Mouse (Mus musculus): ENCODE data around the gene Tubgcp2. TPM values are rescaled to one million over a fixed set of nuclear protein-coding genes. Genes with fewer than 3 reads are reported as not detected.

The Tubgcp2 gene
- polyA plus RNA-seq, 1 experiment = 70.3 TPM

DNA sequence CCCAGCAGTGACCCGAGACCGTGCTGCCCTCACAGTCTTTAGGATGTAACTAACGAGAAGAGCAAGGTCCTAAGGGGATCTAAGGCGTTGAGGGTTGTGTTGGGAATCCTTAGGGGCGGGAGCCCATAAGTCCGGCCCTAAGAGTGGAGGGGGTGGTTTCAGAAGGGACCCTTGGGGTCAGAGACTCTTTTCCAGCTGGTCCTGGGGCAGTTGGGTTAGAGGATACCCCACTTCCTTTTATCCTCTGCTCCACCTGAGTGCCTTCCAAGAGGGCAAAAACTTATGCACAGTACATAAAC lies 25.3 kb upstream of the Tubgcp2 start:
- no peak for TF ChIP-seq POLR2A (IDR thresholded peaks at IDR 0.05; ENCODE audit: borderline replicate concordance, extremely low read depth, insufficient read depth, insufficient read length, poor library complexity, severe bottlenecking)
- TF ChIP-seq CTCF (IDR thresholded peaks at IDR 0.05; ENCODE audit: borderline replicate concordance, extremely low read depth, insufficient read depth, insufficient read length) = no peak
- no peak for DNase-seq (ENCODE audit: low read depth)

DNA sequence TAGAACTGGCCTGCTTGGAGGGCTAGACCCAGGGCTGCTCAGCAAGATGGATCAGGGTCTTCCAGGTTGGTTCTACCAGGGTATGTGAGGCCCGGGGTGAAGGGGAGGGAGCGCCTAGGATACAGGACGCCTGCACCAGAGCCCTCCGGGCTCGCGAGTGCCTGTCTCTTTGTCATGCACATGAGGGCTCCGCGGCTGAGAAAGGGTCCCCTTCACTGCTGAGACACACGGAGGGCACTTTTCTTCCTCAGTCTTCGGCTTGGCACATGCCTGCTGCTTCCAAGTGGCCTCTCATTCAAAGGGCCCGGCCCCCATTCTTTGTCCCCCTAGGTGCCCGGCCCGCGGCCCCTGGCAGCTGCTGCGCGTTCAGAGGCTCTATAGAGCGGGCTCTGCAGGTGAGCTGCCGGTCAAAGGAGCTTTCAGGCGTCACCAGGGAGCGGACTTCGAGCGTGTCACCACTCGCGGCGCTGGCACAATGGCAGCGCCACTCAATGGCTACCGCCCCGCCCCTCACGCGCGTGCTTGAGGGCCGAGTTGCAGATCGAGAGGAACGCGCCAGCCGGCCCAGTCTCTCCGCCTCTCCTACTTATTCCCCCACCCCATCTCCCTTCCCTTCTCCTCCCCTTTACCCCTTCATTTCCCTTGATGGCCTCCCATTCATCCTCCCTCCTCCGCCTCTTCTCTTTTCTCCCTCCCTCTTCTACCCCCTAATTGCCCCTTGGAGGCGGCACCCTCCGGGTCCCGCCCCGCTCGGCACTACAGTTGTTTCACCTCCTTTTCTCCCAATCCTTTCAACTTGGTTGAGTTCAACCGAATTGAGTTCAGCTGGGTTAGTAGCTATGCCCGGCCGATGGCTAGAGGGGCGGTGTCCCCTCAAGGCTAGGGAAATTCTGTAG lies 24.7 kb upstream of the Tubgcp2 start:
- no peak for TF ChIP-seq CTCF (IDR thresholded peaks at IDR 0.05; ENCODE audit: borderline replicate concordance, extremely low read depth, insufficient read depth, insufficient read length)
- no peak for TF ChIP-seq POLR2A (IDR thresholded peaks at IDR 0.05; ENCODE audit: borderline replicate concordance, extremely low read depth, insufficient read depth, insufficient read length, poor library complexity, severe bottlenecking)
- peak; percentile 95 for DNase-seq (ENCODE audit: low read depth)

- TF ChIP-seq POLR2A (IDR thresholded peaks at IDR 0.05; ENCODE audit: borderline replicate concordance, extremely low read depth, insufficient read depth, insufficient read length, poor library complexity, severe bottlenecking) (no peak), CTCF (IDR thresholded peaks at IDR 0.05; ENCODE audit: borderline replicate concordance, extremely low read depth, insufficient read depth, insufficient read length) (no peak)
- DNase-seq (ENCODE audit: low read depth) = peak; percentile 67
These were observed 23.1 kb upstream of the Tubgcp2 start for GRCm38 (mm10) chr7:140059601-140060000.

DNA sequence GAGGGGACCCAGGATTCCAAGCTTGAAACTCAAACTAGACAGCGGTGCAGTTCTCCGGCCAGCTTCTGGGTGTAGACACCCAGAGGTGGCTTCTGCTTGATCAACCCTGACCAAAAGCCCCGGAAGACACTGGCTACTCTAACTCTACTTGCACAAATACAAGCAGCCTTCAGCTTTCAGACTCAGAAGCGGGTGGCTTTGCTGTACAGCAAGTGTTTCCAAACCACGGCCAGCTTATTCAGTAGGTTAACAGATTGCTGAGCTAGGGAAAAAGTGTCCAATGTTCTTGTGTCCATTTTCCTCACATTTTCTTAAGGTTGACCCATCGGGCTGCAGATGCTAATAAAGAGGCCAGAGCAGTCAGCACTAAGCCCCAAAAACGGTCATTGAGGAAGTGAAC lies 22.1 kb upstream of the Tubgcp2 start:
- TF ChIP-seq CTCF (IDR thresholded peaks at IDR 0.05; ENCODE audit: borderline replicate concordance, extremely low read depth, insufficient read depth, insufficient read length) (no peak), POLR2A (IDR thresholded peaks at IDR 0.05; ENCODE audit: borderline replicate concordance, extremely low read depth, insufficient read depth, insufficient read length, poor library complexity, severe bottlenecking) (no peak)
- no peak for DNase-seq (ENCODE audit: low read depth)

GRCm38 (mm10) chr7:140057413-140058407 lies 21.2 kb upstream of the Tubgcp2 start:
- TF ChIP-seq CTCF (IDR thresholded peaks at IDR 0.05; ENCODE audit: borderline replicate concordance, extremely low read depth, insufficient read depth, insufficient read length) = no peak
- peak; percentile 35; the same call in 1 of the 2 replicates for TF ChIP-seq POLR2A (IDR thresholded peaks at IDR 0.05; ENCODE audit: borderline replicate concordance, extremely low read depth, insufficient read depth, insufficient read length, poor library complexity, severe bottlenecking)
- DNase-seq (ENCODE audit: low read depth) = peak; percentile 92

- DNase-seq (ENCODE audit: low read depth) = no peak
- TF ChIP-seq POLR2A (IDR thresholded peaks at IDR 0.05; ENCODE audit: borderline replicate concordance, extremely low read depth, insufficient read depth, insufficient read length, poor library complexity, severe bottlenecking) = no peak
- TF ChIP-seq CTCF (IDR thresholded peaks at IDR 0.05; ENCODE audit: borderline replicate concordance, extremely low read depth, insufficient read depth, insufficient read length) = no peak
These were observed 17.7 kb upstream of the Tubgcp2 start for GRCm38 (mm10) chr7:140054124-140054523.

- DNase-seq (ENCODE audit: low read depth) = peak; percentile 77
- no peak for TF ChIP-seq CTCF (IDR thresholded peaks at IDR 0.05; ENCODE audit: borderline replicate concordance, extremely low read depth, insufficient read depth, insufficient read length)
- TF ChIP-seq POLR2A (IDR thresholded peaks at IDR 0.05; ENCODE audit: borderline replicate concordance, extremely low read depth, insufficient read depth, insufficient read length, poor library complexity, severe bottlenecking) = no peak
These were observed 12.7 kb upstream of the Tubgcp2 start for GRCm38 (mm10) chr7:140049115-140049689.

DNA sequence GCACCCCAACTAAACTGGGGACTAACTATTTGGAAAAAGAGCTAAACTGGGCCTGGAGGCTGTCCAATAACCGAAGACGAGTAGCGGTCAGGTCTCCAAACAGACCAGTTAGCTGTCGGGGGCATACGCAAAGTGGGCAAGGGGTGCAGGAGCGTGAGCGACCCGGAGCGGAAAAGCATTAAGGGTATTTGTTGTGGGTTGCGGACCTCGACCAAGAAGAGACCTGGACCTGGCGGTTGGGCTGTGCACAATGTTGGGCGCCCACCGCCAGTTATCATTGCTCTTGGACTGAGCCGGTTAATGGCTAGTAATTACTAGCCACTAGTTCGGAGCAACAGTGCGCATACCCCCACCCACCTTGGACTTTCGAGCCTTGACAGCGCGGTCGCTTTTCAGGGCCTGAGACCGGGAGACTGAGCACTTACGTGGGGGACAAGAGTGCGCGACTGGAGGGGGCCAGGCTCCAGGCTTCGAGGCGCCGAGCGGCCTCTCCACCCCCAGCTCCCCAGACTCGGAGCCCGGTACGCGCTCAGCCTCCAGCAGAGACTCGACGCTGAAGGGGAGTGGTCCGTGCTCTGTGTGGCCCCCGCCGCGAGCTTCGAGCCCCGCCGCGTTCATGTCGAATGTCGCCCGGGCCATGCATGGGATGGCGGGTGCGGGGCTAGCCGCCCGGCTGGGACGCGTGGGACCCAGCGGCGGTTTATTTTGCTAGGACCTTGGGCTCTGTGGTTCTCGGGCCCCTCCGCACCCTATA lies 12.1 kb upstream of the Tubgcp2 start, which contains the start of gene Msx3:
Gene Msx3 (minus strand): TSS at position 729 of the 754 bp plus-strand sequence.
- DNase-seq (ENCODE audit: low read depth) = peak; percentile 8
- TF ChIP-seq CTCF (IDR thresholded peaks at IDR 0.05; ENCODE audit: borderline replicate concordance, extremely low read depth, insufficient read depth, insufficient read length) (no peak), POLR2A (IDR thresholded peaks at IDR 0.05; ENCODE audit: borderline replicate concordance, extremely low read depth, insufficient read depth, insufficient read length, poor library complexity, severe bottlenecking) (no peak)

- TF ChIP-seq CTCF (IDR thresholded peaks at IDR 0.05; ENCODE audit: borderline replicate concordance, extremely low read depth, insufficient read depth, insufficient read length) = no peak
- TF ChIP-seq POLR2A (IDR thresholded peaks at IDR 0.05; ENCODE audit: borderline replicate concordance, extremely low read depth, insufficient read depth, insufficient read length, poor library complexity, severe bottlenecking) = no peak
- peak; percentile 56 for DNase-seq (ENCODE audit: low read depth)
These were observed 11.4 kb upstream of the Tubgcp2 start for GRCm38 (mm10) chr7:140047811-140048311.

DNA sequence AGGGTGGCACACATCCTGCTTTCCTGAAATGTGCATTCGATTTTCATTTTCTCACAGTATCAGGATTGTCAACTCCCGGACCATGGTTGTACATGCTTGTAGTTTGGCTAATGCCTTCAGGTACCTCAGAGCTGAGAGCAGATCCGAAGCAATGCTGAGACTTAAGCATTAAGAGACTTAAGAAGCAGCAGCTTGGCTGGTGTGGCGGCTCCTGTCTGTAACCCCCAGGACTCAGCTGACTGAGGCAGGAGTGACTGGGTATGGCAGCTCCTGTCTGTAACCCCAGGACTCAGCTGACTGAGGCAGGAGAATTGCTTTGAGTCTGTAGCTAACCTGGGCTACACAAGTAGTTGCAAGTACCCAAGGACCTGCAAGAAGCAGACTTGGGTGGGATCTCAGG lies 9.1 kb upstream of the Tubgcp2 start:
- DNase-seq (ENCODE audit: low read depth) = no peak
- no peak for TF ChIP-seq CTCF (IDR thresholded peaks at IDR 0.05; ENCODE audit: borderline replicate concordance, extremely low read depth, insufficient read depth, insufficient read length)
- no peak for TF ChIP-seq POLR2A (IDR thresholded peaks at IDR 0.05; ENCODE audit: borderline replicate concordance, extremely low read depth, insufficient read depth, insufficient read length, poor library complexity, severe bottlenecking)
